Mouse (Mus musculus) urinary bladder, adult 18-20 months (tissue): ENCODE measurements around the gene Nxpe5.
A peak's percentile ranks its signal among the peaks of the same experiment; 100 is the strongest.

Experiments used
- DNase-seq, 2 experiments: peaks; one replicate each; pipeline ENCODE4 v3.0.0; 2022; ENCODE audit warnings: low spot score in 2 of 2, mixed read lengths in 2 of 2

Gene Nxpe5

GRCm38 (mm10) chr5:138275216-138276050, 49.7 kb downstream of the Nxpe5 start:
- peak in 1 of 2 experiments; percentile 38 for DNase-seq

- DNase-seq = no peak
Observed at GRCm38 (mm10) chr5:138277994-138278393, 52.3 kb downstream of the Nxpe5 start.

- DNase-seq = peak; percentile 79 to 84
Observed at GRCm38 (mm10) chr5:138279585-138280424, 54.1 kb downstream of the Nxpe5 start, which contains the start of the genes Gm43720, Gpc2 and Stag3. Gene Gm43720 (minus strand): TSS chr5:138279958. Gene Gpc2 (minus strand): TSS chr5:138280005. Gene Stag3 (plus strand): TSS chr5:138280240.

GRCm38 (mm10) chr5:138280425-138280768, 54.7 kb downstream of the Nxpe5 start:
- DNase-seq = no peak

- no peak for DNase-seq
Observed at GRCm38 (mm10) chr5:138280829-138281228, 55.1 kb downstream of the Nxpe5 start.

- DNase-seq = no peak
Observed at GRCm38 (mm10) chr5:138281798-138282197, 56.1 kb downstream of the Nxpe5 start.

GRCm38 (mm10) chr5:138283540-138283939, 57.8 kb downstream of the Nxpe5 start:
- no peak for DNase-seq

GRCm38 (mm10) chr5:138287861-138288260, 62.2 kb downstream of the Nxpe5 start:
- no peak for DNase-seq

GRCm38 (mm10) chr5:138291638-138292037, 65.9 kb downstream of the Nxpe5 start:
- no peak for DNase-seq

GRCm38 (mm10) chr5:138294158-138294557, 68.5 kb downstream of the Nxpe5 start:
- no peak for DNase-seq

- DNase-seq = no peak
Observed at GRCm38 (mm10) chr5:138299613-138300012, 73.9 kb downstream of the Nxpe5 start.
